Mouse (Mus musculus): Measurements from ENCODE around the gene Map3k19.

DNA sequence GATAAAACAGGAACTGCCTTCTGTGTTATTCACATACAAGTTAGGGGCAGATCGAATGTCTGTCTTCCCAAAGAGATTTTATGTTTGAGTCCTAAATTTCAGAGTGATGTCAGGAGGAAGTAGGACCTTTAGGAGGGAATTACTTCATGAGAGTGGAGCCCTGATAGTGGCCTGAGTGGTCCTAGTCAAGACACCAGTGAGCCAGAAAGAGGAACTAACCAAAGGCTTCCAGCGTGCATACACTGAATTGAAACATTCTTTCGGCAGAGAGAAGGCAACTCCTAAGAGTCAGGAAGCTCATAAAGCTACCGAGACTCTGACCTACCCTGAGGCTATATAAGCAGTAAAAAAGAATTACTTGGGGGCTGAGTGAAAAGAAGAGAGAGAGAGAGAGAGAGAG, 18.2 kb downstream of the Map3k19 start:
- TF ChIP-seq MAFK (IDR thresholded peaks at IDR 0.05; ENCODE audit: insufficient replicate concordance, low read length) (no peak), POLR2A (IDR thresholded peaks at IDR 0.05; ENCODE audit: low read depth, low read length) (no peak), MYC (IDR thresholded peaks at IDR 0.05; ENCODE audit: low read depth, low read length) (no peak), ZKSCAN1 (IDR thresholded peaks at IDR 0.05; ENCODE audit: borderline replicate concordance, low read depth, low read length) (no peak), TBP (conservative IDR thresholded peaks at IDR 0.05; ENCODE audit: low read depth, low read length) (no peak), MAX (IDR thresholded peaks at IDR 0.05; ENCODE audit: low read length) (no peak)
